Mouse (Mus musculus) spleen, postnatal 36 days (tissue): ENCODE data around the gene Grhl1.
"Not testable (repeated sequence)": the region's sequence is repeated elsewhere in the genome, so short reads cannot be mapped to it uniquely, and the experiment has no call there.

ENCODE experiments used
- DNase-seq, 2 experiments: peaks; one replicate each; pipeline ENCODE4 v3.0.0; 2022; ENCODE audit warnings: low spot score in 2 of 2, mixed read lengths in 1 of 2

Gene Grhl1

GRCm38 (mm10) chr12:24571523-24572392 lies at the start of gene Grhl1:
Gene Grhl1, plus strand, starts transcription at chr12:24572283.
- peak; percentile 92 to 94 for DNase-seq

- not testable (repeated sequence) for DNase-seq
These were observed 47.0 kb upstream of the Grhl1 start for GRCm38 (mm10) chr12:24525065-24525464.

- DNase-seq = no peak
These were observed 35.7 kb upstream of the Grhl1 start for GRCm38 (mm10) chr12:24536390-24536789.

DNA sequence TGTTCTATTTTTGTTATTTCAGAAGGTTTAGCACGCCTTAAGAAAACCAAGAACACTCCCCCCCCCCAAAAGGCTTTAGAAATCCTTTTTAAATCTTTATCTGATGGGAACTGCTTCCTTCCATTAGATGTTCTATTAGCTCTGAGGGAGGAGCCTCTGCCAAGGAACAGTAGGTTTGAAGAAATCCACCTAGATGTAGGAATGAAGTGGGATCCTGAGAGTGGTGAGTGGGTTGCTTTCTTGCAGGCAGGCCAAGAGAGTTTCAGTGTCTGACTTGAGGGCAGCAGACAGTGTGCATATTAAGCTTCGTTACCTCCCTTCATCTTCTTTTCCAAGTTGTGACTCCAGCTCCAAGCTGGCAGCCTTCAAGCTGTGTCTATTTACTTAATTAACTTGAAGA lies 34.9 kb upstream of the Grhl1 start:
- DNase-seq = no peak

DNA sequence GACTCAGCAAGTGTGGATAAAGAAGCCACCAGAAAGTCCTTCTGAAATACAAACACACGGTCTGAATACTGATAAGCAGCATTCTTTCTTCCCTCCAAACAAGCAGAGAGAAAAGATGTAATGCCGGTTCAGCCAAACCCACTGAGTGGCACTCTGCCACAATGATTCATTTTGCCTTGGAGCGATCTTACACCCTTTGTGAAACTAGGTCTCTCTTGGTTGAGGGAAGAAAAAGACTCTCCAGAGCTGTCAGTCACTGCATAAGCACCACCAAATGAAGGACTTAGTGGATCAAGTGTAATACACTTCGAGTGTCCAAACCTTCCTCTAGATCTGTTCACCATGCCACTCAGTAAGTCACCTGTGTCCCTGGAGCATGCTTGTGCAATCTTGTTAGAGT lies 34.1 kb upstream of the Grhl1 start:
- DNase-seq = no peak

DNA sequence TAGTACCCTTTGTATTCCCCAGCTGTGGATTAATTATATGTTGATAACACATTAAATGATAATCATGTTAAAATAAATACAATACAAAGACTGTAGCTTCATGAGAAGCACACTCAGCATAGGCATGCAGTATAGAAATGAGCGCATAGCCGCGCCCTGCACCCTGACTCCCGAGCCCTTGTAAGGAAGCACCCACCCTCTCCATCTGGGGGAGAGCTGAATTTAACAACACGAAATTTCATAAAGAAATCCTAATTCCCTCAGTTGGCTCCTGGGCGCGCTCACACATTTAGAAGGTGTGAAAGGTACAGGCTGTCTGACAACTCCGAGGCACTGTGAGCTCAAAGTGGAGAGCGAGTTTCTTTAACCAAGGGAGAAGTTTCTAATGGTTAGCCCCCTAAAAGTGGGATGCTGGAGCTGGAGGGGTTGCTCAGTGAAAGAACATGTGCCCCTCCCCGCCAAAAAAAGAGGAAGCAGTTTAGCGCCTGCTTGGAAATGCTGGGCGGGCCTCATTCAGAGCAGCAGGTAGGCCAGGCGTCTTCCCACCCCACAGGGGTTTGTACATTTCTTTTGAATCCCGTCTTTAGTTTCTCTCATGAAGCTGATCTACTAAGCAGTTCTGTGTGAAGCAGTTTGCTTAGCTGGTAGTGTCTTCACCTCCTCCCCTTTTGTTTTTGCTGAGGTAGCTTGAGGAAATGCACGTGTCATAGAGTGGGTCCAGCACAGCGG lies 30.5 kb upstream of the Grhl1 start:
- DNase-seq = no peak

- no peak for DNase-seq
These were observed 24.4 kb upstream of the Grhl1 start for GRCm38 (mm10) chr12:24547686-24548085.

GRCm38 (mm10) chr12:24548885-24549284 lies 23.2 kb upstream of the Grhl1 start:
- DNase-seq = no peak

DNA sequence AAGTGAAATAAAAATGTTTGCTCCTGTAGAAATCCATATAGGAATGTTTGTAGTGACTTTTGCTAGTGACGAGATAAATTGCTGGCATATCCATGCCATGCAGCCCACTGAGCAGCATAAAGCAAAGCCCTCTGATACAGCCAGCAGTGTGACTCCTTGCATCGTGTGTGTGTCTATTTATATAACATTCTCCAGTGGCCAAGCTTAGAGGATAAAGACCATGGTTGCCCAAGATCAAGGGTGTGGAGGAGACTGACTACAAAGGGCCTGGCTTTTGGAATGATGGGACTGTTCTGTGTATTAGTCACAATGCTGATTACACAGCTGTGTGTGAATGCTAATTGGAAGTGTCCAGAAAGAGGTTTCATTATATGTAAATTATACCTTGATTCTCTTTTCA lies 19.6 kb upstream of the Grhl1 start:
- DNase-seq = no peak

- DNase-seq = no peak
These were observed 16.1 kb upstream of the Grhl1 start for GRCm38 (mm10) chr12:24555976-24556375.

GRCm38 (mm10) chr12:24563395-24563960 lies 8.6 kb upstream of the Grhl1 start:
- DNase-seq = no peak

DNA sequence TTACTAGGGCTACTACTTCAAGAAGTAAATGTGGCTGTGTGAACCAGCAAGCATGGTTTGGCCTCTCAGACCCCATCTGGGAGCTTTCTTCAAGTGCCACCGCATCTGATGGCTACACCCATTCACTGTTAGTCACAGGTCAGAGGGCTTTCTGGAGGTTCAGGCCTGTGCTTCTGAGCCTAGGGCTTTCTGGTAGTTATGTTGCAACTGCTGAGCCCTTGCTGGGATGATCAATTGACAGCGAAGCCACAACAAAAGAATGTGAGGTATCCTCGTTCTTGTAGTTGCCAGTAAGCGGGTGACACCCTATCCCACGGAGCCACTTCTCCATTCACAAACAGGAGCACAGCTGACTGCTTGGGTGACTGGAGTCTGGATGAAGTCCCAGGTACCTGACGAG lies 6.8 kb upstream of the Grhl1 start:
- no peak for DNase-seq

- DNase-seq = no peak
These were observed 4.5 kb upstream of the Grhl1 start for GRCm38 (mm10) chr12:24567606-24568005.

GRCm38 (mm10) chr12:24572421-24573274 lies 565 bp downstream of the Grhl1 start:
- DNase-seq = no peak

DNA sequence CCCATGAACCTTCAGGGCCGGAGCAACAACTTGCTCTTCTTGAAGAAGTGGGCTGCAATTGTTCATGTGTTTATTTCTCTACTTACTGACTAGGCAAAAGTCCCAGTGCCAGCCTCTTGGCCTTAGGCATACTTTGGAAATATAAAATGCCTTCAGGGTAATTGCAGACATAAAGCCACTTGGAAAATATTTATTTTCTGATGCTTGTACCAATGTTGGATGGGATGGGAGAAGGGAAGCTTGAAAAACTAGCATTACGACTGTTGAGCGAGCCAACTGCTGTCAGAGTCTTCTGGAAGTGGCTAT lies 1.1 kb downstream of the Grhl1 start:
- no peak for DNase-seq

- DNase-seq = no peak
These were observed 2.8 kb downstream of the Grhl1 start for GRCm38 (mm10) chr12:24574870-24575269.

DNA sequence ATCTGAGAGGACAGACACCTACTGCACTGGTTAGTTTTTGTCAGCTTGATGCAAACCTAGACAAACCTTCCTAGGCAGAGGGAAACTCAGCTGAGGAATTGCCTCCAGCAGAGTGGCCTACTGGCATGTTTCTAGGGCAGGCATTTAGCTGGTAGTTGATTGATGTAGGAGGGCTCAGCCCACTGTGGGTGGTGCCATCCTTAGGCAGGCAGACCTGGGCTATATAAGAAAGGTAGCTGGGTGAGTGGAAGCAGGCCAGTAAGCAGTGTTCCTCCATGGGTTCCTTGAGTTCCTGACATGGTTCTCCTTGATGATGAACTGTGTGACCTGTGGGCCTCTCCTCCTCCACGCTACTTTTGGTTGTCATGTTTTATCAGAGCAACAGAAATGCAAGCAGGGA lies 8.4 kb downstream of the Grhl1 start:
- DNase-seq = no peak

DNA sequence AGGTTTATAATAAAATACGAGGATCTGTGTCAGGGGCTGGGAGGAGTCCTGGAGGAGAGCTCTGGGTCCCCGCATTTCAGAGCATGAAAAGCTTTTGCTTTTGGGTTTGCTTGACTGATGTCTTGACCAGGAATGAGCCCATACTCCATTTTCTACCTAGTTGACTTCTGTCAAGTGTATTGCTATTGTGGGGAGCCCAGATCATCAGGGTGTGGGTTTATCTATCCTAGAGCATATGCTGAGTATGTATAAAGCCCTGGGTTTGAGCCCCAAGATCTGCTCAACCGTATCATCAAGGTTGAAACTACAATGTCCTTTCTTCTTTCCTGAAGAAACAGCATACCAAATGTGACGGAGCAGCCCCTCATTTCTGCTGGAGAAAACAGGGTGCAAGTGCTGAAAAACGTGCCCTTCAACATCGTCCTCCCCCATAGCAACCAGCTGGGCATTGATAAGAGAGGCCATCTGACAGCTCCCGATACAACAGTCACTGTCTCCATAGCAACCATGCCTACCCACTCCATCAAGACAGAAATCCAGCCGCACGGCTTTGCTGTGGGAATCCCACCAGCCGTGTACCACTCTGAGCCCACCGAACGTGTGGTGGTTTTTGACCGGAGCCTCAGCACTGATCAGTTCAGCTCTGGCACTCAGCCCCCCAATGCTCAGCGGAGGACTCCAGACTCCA lies 9.1 kb downstream of the Grhl1 start:
- DNase-seq = no peak

- no peak for DNase-seq
These were observed 11.6 kb downstream of the Grhl1 start for GRCm38 (mm10) chr12:24583653-24584052.

DNA sequence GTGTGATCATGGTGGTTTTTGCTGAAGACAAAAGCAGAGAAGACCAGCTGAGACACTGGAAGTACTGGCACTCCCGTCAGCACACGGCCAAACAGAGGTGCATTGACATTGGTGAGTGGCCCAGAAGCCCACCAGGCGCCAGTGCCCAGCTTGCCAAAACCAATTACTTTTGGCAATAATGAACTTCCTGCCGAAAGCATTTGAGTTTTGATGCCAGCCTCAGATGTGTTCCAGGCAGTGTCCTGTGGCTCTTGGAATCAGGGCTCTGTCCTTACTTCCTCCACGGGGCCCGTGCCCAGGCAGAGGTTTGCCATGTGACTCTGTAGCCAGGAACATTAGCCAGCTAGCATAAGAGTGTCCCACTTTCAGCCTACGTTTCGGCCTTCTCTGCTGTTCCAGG lies 12.8 kb downstream of the Grhl1 start:
- DNase-seq = no peak

DNA sequence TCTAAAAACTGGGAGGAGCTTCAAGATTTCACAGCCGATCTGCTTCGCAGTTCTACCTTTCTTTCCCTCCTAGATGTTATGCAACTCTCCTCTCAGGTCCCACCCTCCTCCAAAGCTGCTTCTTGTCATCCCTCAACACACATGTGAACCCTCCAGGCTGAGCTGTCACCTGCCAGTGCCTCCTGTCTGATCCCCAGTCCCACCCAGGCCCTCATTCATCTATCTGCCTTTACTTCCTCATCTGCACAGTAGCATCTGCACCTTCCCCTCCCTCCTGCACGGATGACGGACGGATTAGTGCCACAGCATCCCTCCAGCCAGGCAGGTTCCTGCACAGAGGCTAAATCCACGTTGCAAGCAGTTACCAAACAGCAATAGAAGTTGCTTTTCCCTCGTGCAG lies 14.1 kb downstream of the Grhl1 start:
- DNase-seq = no peak
